In the genomic region with DNA sequence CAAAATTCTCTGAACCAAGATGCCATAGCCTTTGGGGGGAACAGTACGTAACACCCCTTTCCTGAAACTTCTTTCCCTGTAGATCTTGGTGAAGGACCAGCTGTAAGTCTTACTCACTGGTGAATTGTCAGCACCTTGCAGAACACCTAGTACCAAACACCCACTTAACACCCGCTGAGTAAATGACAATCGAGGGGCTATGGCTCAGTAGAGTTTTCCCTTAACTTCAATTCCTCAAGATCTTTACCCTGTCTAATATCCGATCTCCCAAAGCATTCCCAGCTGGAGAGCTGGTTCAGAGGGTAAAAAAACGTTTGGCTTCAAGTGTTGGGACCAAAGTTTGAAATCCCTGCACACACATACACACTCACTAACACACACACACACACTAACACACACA, we compare ENCODE assay signal across 28 mouse cellular contexts.
"Had no signal": no experiment of that assay in that cellular context is flagged by ENCODE, and none has a peak within 500 bp of the region (broad histone marks: within the 10 kb centered on the region; RNA-seq: fewer than 3 reads in every experiment).

No protein-coding gene starts in this region.

- H3K4me2 ChIP-seq: heart, embryonic 11.5 days; heart, embryonic 13.5 days; heart, embryonic 15.5 days; hindbrain, embryonic 12.5 days; hindbrain, embryonic 14.5 days; intestine, embryonic 15.5 days; limb, embryonic 12.5 days; liver, embryonic 11.5 days; liver, embryonic 13.5 days; liver, embryonic 15.5 days had no signal

- H3K9ac ChIP-seq: heart, embryonic 13.5 days; heart, embryonic 15.5 days; hindbrain, embryonic 12.5 days; hindbrain, embryonic 14.5 days; intestine, embryonic 15.5 days; limb, embryonic 12.5 days; liver, embryonic 13.5 days; liver, embryonic 15.5 days; liver, postnatal 0 days had no signal

- H3K4me3 ChIP-seq: heart, adult 2 months; heart, embryonic 13.5 days; heart, embryonic 15.5 days; hindbrain, embryonic 10.5 days; hindbrain, embryonic 12.5 days; intestine, embryonic 15.5 days; layer of hippocampus, adult 2 months; left cerebral cortex, adult 2 months; limb, embryonic 10.5 days; limb, embryonic 12.5 days; liver, embryonic 13.5 days; liver, embryonic 15.5 days had no signal

- H3K27ac ChIP-seq: heart, adult 2 months; heart, embryonic 13.5 days; heart, embryonic 15.5 days; hindbrain, embryonic 10.5 days; hindbrain, embryonic 12.5 days; hindbrain, embryonic 14.5 days; intestine, embryonic 15.5 days; layer of hippocampus, adult 2 months; left cerebral cortex, adult 2 months; limb, embryonic 10.5 days; liver, embryonic 13.5 days; liver, embryonic 15.5 days had no signal

- H3K27me3 ChIP-seq: heart, embryonic 13.5 days; heart, embryonic 15.5 days; hindbrain, embryonic 12.5 days; intestine, embryonic 15.5 days; limb, embryonic 12.5 days; liver, embryonic 13.5 days; liver, embryonic 15.5 days had no signal

- DNase-seq: gastrocnemius, postnatal 10 days; gastrocnemius, postnatal 25 days; heart, adult 2 months; heart, postnatal 14 days; heart, postnatal 36 days; kidney, adult 8-10 months; kidney, postnatal 25 days; kidney, postnatal 4 days; liver; liver, embryonic 13.5 days; liver, postnatal 0 days had no signal

- ATAC-seq: forebrain, embryonic 16.5 days; hindbrain, embryonic 16.5 days; inflammation-experienced regulatory T-cells, adult 6 months; intestine, embryonic 15.5 days; intestine, postnatal 0 days; liver, postnatal 0 days had no signal

- H3K36me3 ChIP-seq: heart, embryonic 13.5 days; heart, embryonic 15.5 days; hindbrain, embryonic 10.5 days; hindbrain, embryonic 12.5 days; intestine, embryonic 15.5 days; limb, embryonic 10.5 days; limb, embryonic 12.5 days; liver, embryonic 13.5 days; liver, embryonic 15.5 days had no signal

- H3K9me3 ChIP-seq: heart, embryonic 13.5 days; heart, embryonic 15.5 days; hindbrain, embryonic 10.5 days; hindbrain, embryonic 12.5 days; intestine, embryonic 15.5 days; limb, embryonic 10.5 days; limb, embryonic 12.5 days; liver, embryonic 13.5 days; liver, embryonic 15.5 days had no signal
